Comparison of ENCODE assay signal across 14 mouse cellular contexts in the genomic region with DNA sequence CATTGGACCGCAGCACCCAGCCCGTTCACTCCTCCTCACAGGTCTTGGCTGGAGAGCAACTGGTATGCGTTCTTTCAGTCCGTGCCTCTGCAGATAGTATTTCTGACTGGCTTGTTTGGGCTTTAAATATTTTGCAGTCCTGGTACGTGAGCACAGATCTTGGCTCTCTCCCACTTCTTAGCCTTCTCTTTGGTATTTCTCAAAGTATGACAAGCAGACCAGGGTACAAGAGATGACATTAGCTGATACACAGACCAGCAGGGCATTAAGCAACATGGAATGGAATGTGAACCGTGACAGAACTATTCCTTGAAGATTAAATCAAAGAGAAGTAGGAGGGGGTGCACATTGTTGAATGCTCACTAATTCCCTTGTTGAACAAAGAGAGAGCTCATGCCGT. TPM values are rescaled to one million over a fixed set of nuclear protein-coding genes. Genes with fewer than 3 reads are reported as not detected.
DNase-seq lines count a peak whose midpoint lies in the region; ATAC-seq and TF ChIP-seq lines count a peak whose summit lies in the region.
"Had no signal": no experiment of that assay in that cellular context is flagged by ENCODE, and none has a peak within 500 bp of the region (broad histone marks: within the 10 kb centered on the region; RNA-seq: fewer than 3 reads in every experiment).

No protein-coding gene starts in this region.

- no peak overlapping the region for H3ac ChIP-seq in C2C12 (ENCODE audit: control insufficient read depth, insufficient read length, low read depth)

- no peaks in the 10 kb centered on the region for H3K79me3 ChIP-seq in C2C12 (ENCODE audit: low read depth)

- WGBS in kidney, adult 2 months: 27% methylated on average over 7 of the region's 7 CpGs

- no peaks in the 10 kb centered on the region for H3K36me3 ChIP-seq in C2C12 (ENCODE audit: control insufficient read depth, insufficient read depth)
- H3K36me3 ChIP-seq in kidney, adult 2 months (ENCODE audit: control insufficient read depth, insufficient read depth, low read length): no peaks in the 10 kb centered on the region
- H3K36me3 ChIP-seq: forebrain, embryonic 15.5 days; limb, embryonic 13.5 days had no signal

- H3K4me3 ChIP-seq in C2C12 (ENCODE audit: insufficient read depth, poor library complexity, severe bottlenecking): no peak overlapping the region
- H3K4me3 ChIP-seq in kidney, adult 2 months (ENCODE audit: insufficient read depth, low read depth, low read length): no peak overlapping the region
- H3K4me3 ChIP-seq: forebrain, embryonic 15.5 days; limb, embryonic 13.5 days had no signal

- no peak for TF ChIP-seq POLR2A in kidney, adult 2 months (IDR thresholded peaks at IDR 0.05; ENCODE audit: low read depth, low read length)

- no peaks in the 10 kb centered on the region for H3K79me2 ChIP-seq in C2C12 (ENCODE audit: control insufficient read depth, insufficient read depth)

- no peak for TF ChIP-seq CTCF in C2C12 (IDR thresholded peaks at IDR 0.05; ENCODE audit: control insufficient read depth, insufficient read depth, insufficient read length)
- no peak for TF ChIP-seq CTCF in kidney, adult 2 months (conservative IDR thresholded peaks at IDR 0.05; ENCODE audit: insufficient read depth, insufficient read length, low read depth, low read length)

- peak; percentile 1 for DNase-seq in gastrocnemius, adult 18-20 months (ENCODE audit: low spot score)
- no peak for DNase-seq in gastrocnemius, postnatal 25 days
- DNase-seq in kidney, adult 2 months: peak; percentile 19
- peak; percentile 49 for DNase-seq in lung, postnatal 25 days (ENCODE audit: low spot score)
- DNase-seq in thymus, adult 18-20 months: no peak
- DNase-seq in heart, adult 8-10 months (ENCODE audit: low spot score): no peak
- DNase-seq: adrenal gland, postnatal 36 days; cerebellum, postnatal 14 days; heart, adult 11 months had no signal

- H3K27me3 ChIP-seq in C2C12 (ENCODE audit: control insufficient read depth, insufficient read depth, insufficient read length): no peaks in the 10 kb centered on the region
- H3K27me3 ChIP-seq in kidney, adult 2 months (replicated peaks; ENCODE audit: control insufficient read depth, insufficient read depth, low read length): no peaks in the 10 kb centered on the region
- H3K27me3 ChIP-seq: forebrain, embryonic 15.5 days; limb, embryonic 13.5 days had no signal

- ATAC-seq in monocyte, adult 5-6 weeks (replicated peaks; ENCODE audit: insufficient number of reproducible peaks, low FRiP score, low TSS enrichment, poor library complexity, severe bottlenecking): no peak
- ATAC-seq: forebrain, embryonic 15.5 days had no signal

- H3K4me1 ChIP-seq in kidney, adult 2 months (ENCODE audit: control insufficient read depth, insufficient read depth, low read length): no peaks in the 10 kb centered on the region
- H3K4me1 ChIP-seq: forebrain, embryonic 15.5 days had no signal

- no peak overlapping the region for H3K27ac ChIP-seq in kidney, adult 2 months (ENCODE audit: insufficient read depth, low read depth, low read length)
- H3K27ac ChIP-seq: forebrain, embryonic 15.5 days had no signal

TF ChIP-seq in C2C12, 6 proteins besides CTCF, POLR2A, EP300 and RAD21:
- TF ChIP-seq MAX (IDR thresholded peaks at IDR 0.05) (no peak), CEBPB (IDR thresholded peaks at IDR 0.05; ENCODE audit: low read depth) (peak; percentile 23)

RNA-seq across cellular contexts. Expression of a gene that starts 43.6 kb away (rescaled TPM):
- under 1 TPM; 0.28 to 0.62 TPM for total RNA-seq in gastrocnemius, adult 18-20 months (2021)
- total RNA-seq in gastrocnemius, postnatal 25 days (2021): 1 to 10 TPM in 1 of 2 experiments, under 1 TPM in 1; 0.38 to 2.8 TPM
- 222 TPM for polyA plus RNA-seq in C2C12 (2012; fragmentation: generic; extraction: Trizol)
- polyA plus RNA-seq in kidney, adult 2 months (2012; rRNA removed): 12.6 and 13.5 TPM in 2 replicates
- not detected in 3 replicates for total RNA-seq in monocyte, adult 5-6 weeks (2017)
- total RNA-seq in heart, adult 8-10 months (2022): under 1 TPM in 3 of 4 experiments, not detected in 1; 0.27 to 0.66 (median 0.31) TPM
- total RNA-seq: megakaryocyte-erythroid progenitor cell, adult 5-6 weeks had no signal

Comparison
In these comparisons a context has a peak if more than half of its experiments do, and no peak if none do; other contexts are left out.
1. DNase-seq: peak in gastrocnemius, adult 18-20 months (single experiment), kidney, adult 2 months (single experiment) and lung, postnatal 25 days (single experiment); none in gastrocnemius, postnatal 25 days (single experiment), thymus, adult 18-20 months (0 of 2) and heart, adult 8-10 months (single experiment).